Mouse (Mus musculus) lung, adult 18-20 months (tissue): ENCODE measurements around the gene Vmn2r113.
"Not testable (repeated sequence)": the region's sequence is repeated elsewhere in the genome, so short reads cannot be mapped to it uniquely, and the experiment has no call there.

ENCODE experiments used
- DNase-seq, 2 experiments: peaks; one replicate each; pipeline ENCODE4 v3.0.0; 2022; ENCODE audit warnings: mixed read lengths in 2 of 2

The Vmn2r113 gene

DNA sequence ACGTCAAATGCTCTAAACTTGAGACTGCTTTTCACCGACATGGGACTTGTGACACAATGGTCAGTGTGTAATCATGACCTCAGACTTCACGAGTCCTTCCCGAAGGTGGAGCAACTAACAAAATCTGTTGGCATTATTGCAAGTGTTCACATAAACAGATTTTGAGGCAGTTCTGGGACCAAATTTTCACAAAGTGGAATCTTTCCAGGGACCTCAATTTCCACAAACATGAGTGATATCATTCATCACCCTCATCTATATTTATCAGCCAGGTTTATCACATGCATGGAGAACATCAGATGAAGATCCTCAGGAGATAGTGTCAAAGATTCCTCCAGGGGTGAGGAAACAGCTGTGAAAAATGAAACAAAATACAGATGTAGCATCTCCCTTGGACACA is at the start of gene Vmn2r113:
TSS of gene Vmn2r113 (plus strand) at position 301 of the 400 bp plus-strand sequence.
- not testable (repeated sequence) for DNase-seq
